Mouse (Mus musculus) erythroblast, embryonic 14.5 days (primary cell): ENCODE results near the gene Rundc1. TPM values are rescaled to one million over a fixed set of nuclear protein-coding genes. Genes with fewer than 3 reads are reported as not detected.
A peak's percentile ranks its signal among the peaks of the same experiment; 100 is the strongest.
"Not testable (repeated sequence)": the region's sequence is repeated elsewhere in the genome, so short reads cannot be mapped to it uniquely, and the experiment has no call there.

Experiments used
- H3K27me3 ChIP-seq: 2 replicates; pipeline ENCODE4 v1.6.1; 2012; ENCODE audit warnings: inconsistent platforms; ENCODE audit not compliant: control insufficient read depth
- H3K36me3 ChIP-seq: 2 replicates; pipeline ENCODE4 v1.6.1; 2012; ENCODE audit warnings: mild to moderate bottlenecking, inconsistent platforms; ENCODE audit not compliant: control insufficient read depth
- H3K4me1 ChIP-seq: 2 replicates; pipeline ENCODE4 v1.6.1; 2012; ENCODE audit warnings: inconsistent platforms; ENCODE audit not compliant: control insufficient read depth
- H3K4me3 ChIP-seq: replicated peaks from 2 replicates; pipeline ENCODE3; 2012; ENCODE audit warnings: moderate library complexity, mild to moderate bottlenecking, inconsistent platforms
- H3K9me3 ChIP-seq: 2 replicates; pipeline ENCODE4 v1.6.1; 2012; ENCODE audit warnings: low read length, inconsistent platforms, mixed read lengths; ENCODE audit not compliant: control insufficient read depth
- GATA1 ChIP-seq: IDR thresholded peaks from 2 replicates; pipeline ENCODE4 v1.6.1; 2012; ENCODE audit warnings: low read length, inconsistent platforms, mixed read lengths
- TAL1 ChIP-seq: IDR thresholded peaks from 3 replicates; pipeline ENCODE4 v1.6.1; 2012; ENCODE audit warnings: low read length, inconsistent platforms, mixed read lengths
- polyA plus RNA-seq: library from polyadenylated mRNA; stranded (reverse); fragments of >175 nt; gene quantifications from 2 replicates; pipeline ENCODE4 v1.2.3, GENCODE M21; 2012

Gene Rundc1
- polyA plus RNA-seq, 1 experiment, result 0.20 TPM

DNA sequence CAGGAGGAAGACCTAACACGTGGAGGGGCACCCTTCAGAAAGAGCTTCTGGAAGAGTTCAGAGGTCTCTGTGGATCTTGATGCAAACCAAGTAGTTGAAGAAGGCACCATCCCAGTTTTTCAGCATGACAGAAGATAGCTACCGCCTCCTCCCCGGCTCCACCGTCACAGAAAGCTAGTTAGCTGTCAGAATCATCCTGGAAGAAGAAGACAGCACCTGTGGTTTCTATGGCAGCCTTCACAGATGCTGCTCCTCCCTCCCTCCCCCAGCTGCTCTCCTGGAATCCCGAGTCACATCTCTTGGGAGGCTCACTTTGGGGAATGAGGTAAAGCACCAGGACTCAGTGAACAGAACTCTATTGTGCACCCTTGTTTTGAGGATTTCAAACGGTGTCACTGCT, 5.9 kb upstream of the Rundc1 start:
- Histone ChIP-seq H3K27me3 (peaks cover 4% of the 10 kb centered on the region; the same call in 1 of the 2 replicates), H3K36me3 (peaks cover 9% of the 10 kb centered on the region), H3K4me3 (no peak overlapping the region), H3K9me3 (no peaks in the 10 kb centered on the region), H3K4me1 (peaks cover 32% of the 10 kb centered on the region)
- TF ChIP-seq TAL1, result no peak

DNA sequence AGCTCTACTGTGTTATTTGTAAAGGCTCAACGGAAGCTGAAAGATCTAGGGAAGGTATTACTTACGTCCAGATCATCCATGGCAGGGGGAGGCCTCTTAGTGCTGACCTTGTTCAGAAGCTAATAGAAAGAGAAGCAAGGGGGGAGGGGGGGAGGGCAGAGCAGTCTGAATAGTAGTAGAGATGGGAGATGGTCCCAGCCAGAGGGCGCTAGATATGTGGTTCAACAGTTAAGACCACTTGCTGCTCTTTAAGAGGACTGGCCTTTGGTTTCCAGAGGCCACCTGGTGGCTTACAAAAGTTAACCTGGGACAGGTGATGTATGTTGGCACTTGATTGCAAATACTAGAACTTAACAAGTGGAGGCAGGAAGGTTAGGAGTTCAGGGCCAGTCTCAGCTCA, 5.3 kb upstream of the Rundc1 start:
- no peak for TF ChIP-seq GATA1
- peaks cover 6% of the 10 kb centered on the region for H3K36me3 ChIP-seq

DNA sequence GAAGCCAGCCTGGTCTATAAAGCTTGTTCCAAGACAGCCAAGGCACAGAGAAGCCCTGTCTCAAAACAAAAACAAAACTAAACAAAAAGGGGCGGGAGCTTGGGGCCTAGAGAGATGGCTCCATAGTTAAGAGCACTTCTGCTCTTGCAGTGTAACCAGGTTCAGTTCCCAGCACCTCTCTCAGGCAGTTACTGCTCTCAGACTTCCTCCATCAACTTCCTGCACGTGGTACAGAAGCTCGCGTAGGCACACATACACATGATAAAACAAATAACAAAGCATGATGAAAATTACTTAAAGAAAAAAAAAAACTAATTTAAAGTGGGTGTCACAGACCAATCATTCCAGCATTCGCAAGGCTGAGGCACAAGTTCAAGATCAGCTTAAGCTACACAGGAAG, 4.7 kb upstream of the Rundc1 start:
- Histone ChIP-seq H3K36me3 (peaks cover 3% of the 10 kb centered on the region), H3K4me1 (peaks cover 42% of the 10 kb centered on the region), H3K27me3 (peaks cover 8% of the 10 kb centered on the region; the same call in 1 of the 2 replicates), H3K9me3 (no peaks in the 10 kb centered on the region), H3K4me3 (no peak overlapping the region)
- TF ChIP-seq TAL1 (no peak), GATA1 (no peak)

More for the DNA sequence above, 5.3 kb upstream of the Rundc1 start:
- peaks cover 8% of the 10 kb centered on the region; the same call in 1 of the 2 replicates for H3K27me3 ChIP-seq
- H3K9me3 ChIP-seq, result no peaks in the 10 kb centered on the region
- H3K4me1 ChIP-seq, result peaks cover 38% of the 10 kb centered on the region
- H3K4me3 ChIP-seq, result no peak overlapping the region

DNA sequence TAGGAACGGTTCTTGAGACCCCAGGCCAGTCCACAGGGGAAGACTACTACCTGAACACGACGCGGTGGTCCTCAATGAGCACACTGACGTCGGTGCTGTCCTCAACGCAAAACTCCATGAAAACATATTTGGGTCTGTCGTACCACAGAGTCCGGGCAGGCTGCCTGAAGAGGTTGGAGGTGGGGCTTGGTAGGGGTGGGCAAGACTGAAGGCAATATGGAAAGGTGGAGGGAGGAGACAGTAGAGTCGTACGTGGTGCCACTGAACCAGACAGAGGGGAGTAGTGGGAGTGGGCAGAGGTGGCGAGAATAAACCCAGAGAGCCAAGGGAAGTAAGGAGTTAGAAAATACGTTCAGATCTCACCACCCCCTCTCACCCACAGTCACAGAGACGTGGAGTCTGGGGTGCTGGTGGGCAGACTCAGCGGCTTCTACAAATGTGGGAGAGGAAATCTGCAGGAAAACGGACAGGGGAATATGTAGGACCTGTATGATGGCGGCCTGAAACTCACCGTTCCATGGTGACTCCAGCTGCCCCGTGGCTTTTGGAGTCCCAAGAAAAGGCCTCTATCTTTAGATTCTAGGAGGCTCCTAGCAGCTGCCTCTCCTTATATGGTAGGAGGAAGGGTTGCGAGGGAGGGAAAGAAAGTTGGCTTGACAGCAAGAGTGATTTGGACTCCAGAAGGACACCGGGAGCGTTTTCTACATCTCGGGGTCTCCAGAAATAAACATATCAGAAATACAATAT, 607 bp upstream of the Rundc1 start, which contains the start of gene Gm27029:
Gene Gm27029 (minus strand): TSS at position 692 of the 747 bp plus-strand sequence.
- peaks cover 9% of the 10 kb centered on the region for H3K36me3 ChIP-seq
- H3K4me1 ChIP-seq, result peaks cover 41% of the 10 kb centered on the region
- H3K4me3 ChIP-seq, result peak within 1 kb of the TSS; percentile 81
- TF ChIP-seq GATA1 (no peak), TAL1 (no peak)
- peaks cover 8% of the 10 kb centered on the region; the same call in 1 of the 2 replicates for H3K27me3 ChIP-seq
- no peaks in the 10 kb centered on the region for H3K9me3 ChIP-seq

DNA sequence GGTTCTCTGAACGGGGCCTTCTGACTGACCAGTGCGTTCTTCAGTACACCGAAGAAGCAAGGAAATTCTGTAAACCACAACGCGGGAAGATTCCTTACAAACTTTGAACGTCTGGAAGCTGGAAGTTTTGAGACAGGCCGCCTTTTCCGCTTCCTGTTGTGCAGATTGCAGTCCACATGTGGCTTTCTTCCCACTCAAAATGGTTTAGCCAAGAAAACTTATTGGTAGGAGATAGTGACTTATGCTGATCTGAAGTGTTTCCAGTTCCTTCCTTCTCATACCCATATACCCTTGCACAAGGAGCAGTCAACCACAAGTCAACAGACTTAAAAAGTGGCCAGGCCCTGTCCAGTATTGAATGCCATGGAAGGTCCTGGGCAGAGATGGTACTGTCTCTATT, 1.3 kb downstream of the Rundc1 start:
- Histone ChIP-seq H3K27me3 (peaks cover 8% of the 10 kb centered on the region; the same call in 1 of the 2 replicates), H3K4me1 (peaks cover 37% of the 10 kb centered on the region), H3K36me3 (peaks cover 28% of the 10 kb centered on the region), H3K4me3 (peak overlapping the region; percentile 81), H3K9me3 (peaks cover 2% of the 10 kb centered on the region)
- no peak for TF ChIP-seq GATA1
- TF ChIP-seq TAL1, result no peak

DNA sequence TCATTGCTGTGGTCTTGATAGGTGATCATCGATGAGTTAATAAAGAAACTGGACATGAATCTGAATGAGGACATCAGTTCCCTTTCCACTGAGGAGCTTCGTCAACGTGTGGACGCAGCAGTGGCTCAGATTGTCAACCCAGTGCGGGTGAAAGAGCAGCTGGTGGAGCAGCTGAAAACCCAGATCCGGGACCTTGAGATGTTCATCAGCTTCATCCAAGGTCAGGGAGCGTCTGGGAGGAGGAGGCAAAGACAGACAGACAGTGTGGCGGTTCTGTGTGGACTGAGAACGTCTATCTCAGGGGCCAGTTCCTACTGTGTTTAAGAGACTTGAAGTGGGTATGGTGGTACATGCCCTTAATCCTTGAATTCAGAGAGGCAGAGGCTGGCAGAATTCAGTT, 6.4 kb downstream of the Rundc1 start:
- no peak overlapping the region for H3K4me3 ChIP-seq
- H3K9me3 ChIP-seq, result peaks cover 2% of the 10 kb centered on the region
- H3K36me3 ChIP-seq, result peaks cover 69% of the 10 kb centered on the region
- peaks cover 11% of the 10 kb centered on the region for H3K4me1 ChIP-seq
- no peak for TF ChIP-seq TAL1
- TF ChIP-seq GATA1, result no peak
- no peaks in the 10 kb centered on the region for H3K27me3 ChIP-seq

DNA sequence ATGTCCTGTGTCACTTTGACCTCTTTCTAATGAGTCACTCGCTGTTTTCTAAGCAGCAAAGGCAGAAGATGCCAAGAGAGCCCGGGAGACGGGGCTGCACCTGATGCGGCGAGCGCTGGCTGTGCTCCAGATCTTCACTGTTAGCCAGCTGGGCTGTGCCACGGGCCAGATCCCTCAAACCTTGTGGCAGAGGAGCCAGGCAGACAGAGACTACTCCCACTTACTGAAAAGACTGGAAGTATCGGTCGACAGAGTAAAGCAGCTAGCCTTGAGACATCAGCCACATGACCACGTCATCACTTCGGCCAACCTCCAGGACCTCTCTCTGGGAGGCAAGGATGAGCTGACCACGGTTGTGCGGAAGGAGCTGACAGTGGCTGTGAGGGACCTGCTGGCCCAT, 8.5 kb downstream of the Rundc1 start:
- Histone ChIP-seq H3K27me3 (no peaks in the 10 kb centered on the region), H3K4me3 (no peak overlapping the region), H3K36me3 (peaks cover 66% of the 10 kb centered on the region), H3K4me1 (peaks cover 4% of the 10 kb centered on the region), H3K9me3 (peaks cover 2% of the 10 kb centered on the region)
- TF ChIP-seq TAL1 (no peak), GATA1 (no peak)

DNA sequence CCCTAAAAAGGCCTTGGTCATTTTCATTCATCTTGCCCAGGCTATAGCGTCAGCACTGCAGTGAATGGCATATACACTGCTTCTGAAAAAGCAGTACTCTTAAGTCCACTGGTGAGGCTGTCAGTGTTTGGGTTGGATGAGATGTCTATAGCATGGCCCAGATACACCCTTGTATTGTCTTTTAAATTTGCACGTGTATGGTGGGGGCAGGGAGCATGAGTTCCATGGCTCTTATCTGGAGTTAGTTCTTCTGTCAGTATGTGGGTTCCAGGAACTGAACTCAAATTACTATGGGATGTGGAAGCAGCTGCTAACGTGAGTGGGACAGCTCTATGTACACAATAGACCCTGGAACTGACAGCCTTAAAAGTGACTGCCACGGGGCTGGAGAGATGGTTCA, 10.9 kb downstream of the Rundc1 start:
- peaks cover 7% of the 10 kb centered on the region for H3K4me1 ChIP-seq
- peaks cover 44% of the 10 kb centered on the region for H3K36me3 ChIP-seq
- TF ChIP-seq GATA1, result no peak
- no peaks in the 10 kb centered on the region for H3K9me3 ChIP-seq
- no peak overlapping the region for H3K4me3 ChIP-seq
- H3K27me3 ChIP-seq, result no peaks in the 10 kb centered on the region

DNA sequence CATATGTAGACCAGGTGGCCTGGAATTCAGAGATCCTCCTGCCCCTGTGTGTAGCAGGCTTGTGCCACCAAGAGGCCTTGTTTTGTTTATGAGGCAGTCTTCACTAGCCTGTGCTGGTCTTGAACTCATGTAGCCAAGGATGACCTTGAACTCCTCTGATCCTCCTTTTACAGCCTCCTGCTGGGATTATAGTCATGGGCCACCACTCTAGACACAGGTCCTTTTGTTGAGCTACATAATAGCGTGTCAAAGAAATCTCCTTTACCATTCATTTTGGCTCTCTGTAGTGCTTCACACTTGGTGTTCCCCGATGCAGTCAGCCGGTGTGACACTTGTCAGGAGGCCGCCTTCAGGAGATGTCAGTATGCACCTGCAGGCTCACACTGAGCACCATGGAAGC, 12.0 kb downstream of the Rundc1 start:
- TF ChIP-seq GATA1, result no peak
- no peak for TF ChIP-seq TAL1
- Histone ChIP-seq H3K4me1 (peaks cover 8% of the 10 kb centered on the region), H3K9me3 (no peaks in the 10 kb centered on the region), H3K27me3 (no peaks in the 10 kb centered on the region), H3K36me3 (peaks cover 33% of the 10 kb centered on the region), H3K4me3 (no peak overlapping the region)

DNA sequence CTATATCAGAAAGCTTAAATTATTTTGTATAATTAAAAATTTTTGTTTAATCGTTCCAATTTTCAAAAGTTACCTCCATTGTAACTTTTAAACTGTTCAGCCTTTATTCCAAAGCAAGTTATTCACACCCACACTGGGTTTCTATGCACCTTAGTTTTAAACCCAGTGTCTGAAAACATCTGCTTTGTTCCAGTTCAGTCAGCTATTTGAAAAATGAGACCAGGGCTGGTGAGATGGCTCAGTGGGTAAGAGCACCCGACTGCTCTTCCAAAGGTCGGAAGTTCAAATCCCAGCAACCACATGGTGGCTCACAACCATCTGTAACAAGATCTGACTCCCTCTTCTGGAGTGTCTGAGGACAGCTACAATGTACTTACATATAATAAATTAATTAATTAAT, 13.1 kb downstream of the Rundc1 start:
- H3K27me3 ChIP-seq, H3K4me3 ChIP-seq, H3K9me3 ChIP-seq: not testable (repeated sequence)
- H3K4me1 ChIP-seq, result peaks cover 13% of the 10 kb centered on the region
- H3K36me3 ChIP-seq, result peaks cover 31% of the 10 kb centered on the region

DNA sequence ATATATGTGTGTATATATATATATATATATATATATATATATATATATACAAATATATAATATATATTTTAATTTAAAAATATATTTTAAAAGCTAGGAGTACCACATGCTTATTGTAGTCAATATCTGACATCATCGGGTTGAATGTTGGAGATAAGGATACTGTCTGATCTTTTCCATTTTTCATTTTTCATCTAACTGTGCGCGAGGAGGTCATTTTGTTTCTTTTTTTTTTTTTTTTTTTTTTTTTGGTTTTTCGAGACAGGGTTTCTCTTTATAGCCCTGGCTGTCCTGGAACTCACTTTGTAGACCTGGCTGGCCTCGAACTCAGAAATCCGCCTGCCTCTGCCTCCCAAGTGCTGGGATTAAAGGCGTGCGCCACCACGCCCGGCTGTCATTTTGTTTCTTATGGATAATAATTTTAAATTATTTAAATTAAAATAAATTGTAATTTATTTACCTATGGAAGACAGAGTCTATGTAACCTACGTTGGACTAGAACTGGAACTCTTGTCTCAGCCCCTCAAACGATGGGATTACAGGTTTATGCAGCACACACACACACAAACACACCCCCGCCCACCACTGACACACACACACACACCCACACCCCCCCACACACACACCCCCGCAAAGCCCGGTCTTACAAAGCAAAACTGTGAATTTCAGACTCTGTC, 16.7 kb downstream of the Rundc1 start:
- peaks cover 35% of the 10 kb centered on the region for H3K36me3 ChIP-seq
- not testable (repeated sequence) for H3K27me3 ChIP-seq, H3K9me3 ChIP-seq
- peaks cover 35% of the 10 kb centered on the region for H3K4me1 ChIP-seq
- H3K4me3 ChIP-seq, result peak overlapping the region; percentile 73
